Mouse (Mus musculus) spleen, adult 2 months (tissue): Measurements from ENCODE around the gene Btla. TPM values are rescaled to one million over a fixed set of nuclear protein-coding genes. Genes with fewer than 3 reads are reported as not detected.

Experiments used
- DNase-seq, 2 experiments: peaks; one replicate each; pipeline versions ENCODE4 v3.0.0 to v3.0.0-alpha.2; 2012 to 2021; ENCODE audit warnings: low spot score in 2 of 2, low read depth in 1 of 2
- H3K27ac ChIP-seq: fragments of 200-500 bp; 2 replicates; pipeline ENCODE4 v1.5.1; 2012; ENCODE audit warnings: low read length, inconsistent platforms; ENCODE audit not compliant: insufficient read depth
- H3K27me3 ChIP-seq: fragments of 200-500 bp; 2 replicates; pipeline ENCODE4 v1.6.1; 2012; ENCODE audit warnings: mild to moderate bottlenecking, moderate library complexity, low read length, inconsistent platforms; ENCODE audit not compliant: control insufficient read depth, insufficient read depth
- H3K36me3 ChIP-seq: fragments of 200-500 bp; 2 replicates; pipeline ENCODE4 v1.6.1; 2012; ENCODE audit warnings: mild to moderate bottlenecking, low read length, inconsistent platforms; ENCODE audit not compliant: control insufficient read depth, insufficient read depth
- H3K4me1 ChIP-seq: fragments of 200-500 bp; 2 replicates; pipeline ENCODE4 v1.6.1; 2011; ENCODE audit warnings: inconsistent platforms; ENCODE audit not compliant: control insufficient read depth, insufficient read depth, insufficient read length
- H3K4me3 ChIP-seq: fragments of 200-500 bp; 2 replicates; pipeline ENCODE4 v1.5.1; 2011; ENCODE audit warnings: mild to moderate bottlenecking, inconsistent platforms; ENCODE audit not compliant: insufficient read depth, insufficient read length; ENCODE audit errors: extremely low read depth
- CTCF ChIP-seq: fragments of 200-500 bp; IDR thresholded peaks from 2 replicates; pipeline ENCODE4 v1.5.1; 2011; ENCODE audit warnings: mild to moderate bottlenecking, inconsistent platforms; ENCODE audit not compliant: insufficient read depth, insufficient read length, insufficient replicate concordance; ENCODE audit errors: extremely low read depth
- POLR2A ChIP-seq: fragments of 200-500 bp; IDR thresholded peaks from 2 replicates; pipeline ENCODE4 v1.6.1; 2011; ENCODE audit warnings: low read depth, low read length, inconsistent platforms
- WGBS: fragments of 180-500 bp; shearing (Covaris S2); methylation state at CpG from one replicate; pipeline ENCODE4 v1.1.7; 2018; 5-methylcytosine and 5-hydroxymethylcytosine counted together
- polyA plus RNA-seq: library from polyadenylated mRNA; depleted of rRNA; stranded (reverse); fragments of >200 nt; gene quantifications from 2 replicates; pipeline ENCODE4 v1.2.3, GENCODE M21; 2012

Btla gene
- polyA plus RNA-seq, 1 experiment = 26.3 TPM

DNA sequence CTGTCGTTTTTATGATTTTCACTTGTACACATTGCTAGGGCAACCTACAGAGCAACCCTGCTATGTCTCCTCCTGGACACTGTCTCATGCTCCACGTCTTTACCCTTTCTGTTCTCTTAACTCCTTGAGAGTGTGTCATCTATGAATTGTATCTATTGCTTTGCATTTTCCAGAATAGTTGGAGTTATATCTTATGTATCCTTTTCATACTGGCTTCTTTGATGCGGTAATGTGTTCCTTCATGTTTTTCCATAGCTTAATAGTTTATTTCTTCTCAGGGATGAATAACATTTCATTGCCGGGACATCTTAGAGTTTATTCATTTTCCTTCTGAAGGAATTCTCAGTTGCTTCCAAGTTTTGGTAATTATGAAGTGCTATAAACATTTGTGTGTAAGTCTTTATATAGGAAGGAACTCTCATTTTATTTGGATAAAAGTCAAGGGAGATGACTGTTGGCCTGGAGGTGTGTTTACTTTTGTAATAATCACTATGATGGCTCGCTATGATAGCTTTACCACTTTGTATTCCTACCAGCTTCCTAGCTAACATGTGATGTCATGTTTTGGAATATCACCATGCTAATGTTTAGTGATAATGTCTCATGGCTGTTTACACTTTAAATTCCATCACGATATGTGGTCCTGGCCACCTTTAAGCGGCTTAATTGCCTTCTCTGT lies 31.2 kb downstream of the Btla start:
- Histone ChIP-seq H3K36me3 (peaks cover 11% of the 10 kb centered on the region), H3K27me3 (no peaks in the 10 kb centered on the region), H3K4me3 (no peak overlapping the region), H3K4me1 (peaks cover 27% of the 10 kb centered on the region), H3K27ac (peak overlapping the region; percentile 22; the same call in 1 of the 2 replicates)
- DNase-seq = no peak
- WGBS = 91% methylated on average over 7 of the region's 7 CpGs
- TF ChIP-seq CTCF (no peak), POLR2A (no peak)

GRCm38 (mm10) chr16:45256895-45257294 lies 32.8 kb downstream of the Btla start:
- H3K4me1 ChIP-seq = peaks cover 17% of the 10 kb centered on the region
- DNase-seq = no peak
- WGBS = 41% methylated on average over 2 of the region's 2 CpGs
- no peaks in the 10 kb centered on the region for H3K27me3 ChIP-seq
- TF ChIP-seq POLR2A = no peak
- TF ChIP-seq CTCF = no peak
- no peak overlapping the region; the same call in 1 of the 2 replicates for H3K4me3 ChIP-seq
- peaks cover 2% of the 10 kb centered on the region; the same call in 1 of the 2 replicates for H3K36me3 ChIP-seq
- H3K27ac ChIP-seq = peak overlapping the region; percentile 91

DNA sequence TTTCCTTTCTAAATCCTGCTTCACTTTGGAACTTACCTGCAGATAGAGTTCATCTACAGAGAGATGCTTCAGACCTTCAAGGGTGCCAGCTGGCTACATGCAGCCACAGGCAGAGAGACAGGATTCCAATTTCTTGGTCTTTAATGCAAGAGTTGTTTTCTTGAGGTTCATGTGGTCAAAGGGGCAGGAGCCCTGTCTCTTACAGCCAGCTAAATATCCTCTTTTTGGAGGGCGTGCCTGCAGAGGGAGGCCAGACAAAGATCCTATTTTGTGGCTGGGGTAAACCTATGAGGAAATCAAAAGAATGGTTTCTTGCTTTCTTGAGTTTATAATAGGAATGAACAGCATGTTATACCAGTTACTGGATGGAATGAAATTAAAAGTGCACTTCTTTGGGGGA lies 33.5 kb downstream of the Btla start:
- Histone ChIP-seq H3K4me1 (peaks cover 14% of the 10 kb centered on the region), H3K36me3 (no peaks in the 10 kb centered on the region; the same call in 1 of the 2 replicates), H3K4me3 (no peak overlapping the region; the same call in 1 of the 2 replicates), H3K27me3 (no peaks in the 10 kb centered on the region), H3K27ac (peak overlapping the region; percentile 91)
- TF ChIP-seq POLR2A = no peak
- WGBS = 27% methylated on average over 1 of the region's 1 CpGs
- no peak for DNase-seq

GRCm38 (mm10) chr16:45259663-45260062 lies 35.5 kb downstream of the Btla start:
- no peaks in the 10 kb centered on the region for H3K27me3 ChIP-seq

GRCm38 (mm10) chr16:45261321-45261720 lies 37.2 kb downstream of the Btla start:
- TF ChIP-seq POLR2A (no peak), CTCF (no peak)
- no peak for DNase-seq

More at GRCm38 (mm10) chr16:45259663-45260062, 35.5 kb downstream of the Btla start:
- no peak for TF ChIP-seq POLR2A
- TF ChIP-seq CTCF = peak; percentile 15; the same call in 1 of the 2 replicates
- peak; percentile 37 to 66 for DNase-seq
- H3K36me3 ChIP-seq = no peaks in the 10 kb centered on the region; the same call in 1 of the 2 replicates
- H3K27ac ChIP-seq = no peak overlapping the region
- no peak overlapping the region for H3K4me3 ChIP-seq
- peaks cover 9% of the 10 kb centered on the region for H3K4me1 ChIP-seq
- 91% methylated on average over 2 of the region's 2 CpGs for WGBS

DNA sequence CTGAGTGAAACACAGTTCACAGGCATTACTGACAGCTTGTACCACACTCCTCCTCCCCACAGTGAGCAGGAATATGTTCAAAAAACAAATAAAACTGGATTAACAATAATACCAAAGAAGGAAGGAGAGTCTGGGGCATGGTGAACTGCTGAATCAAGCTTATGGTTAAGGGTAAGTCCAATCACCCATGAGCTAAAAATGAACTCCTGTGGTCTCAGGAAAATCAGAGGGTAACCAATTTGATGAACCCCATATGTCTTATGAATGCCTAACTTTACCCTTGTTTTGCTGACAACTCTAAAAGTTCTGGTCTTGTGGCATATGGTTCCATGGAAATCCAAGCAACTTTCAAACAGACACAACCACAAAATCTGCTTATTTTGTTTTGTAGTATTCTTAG lies 37.9 kb downstream of the Btla start:
- TF ChIP-seq POLR2A = no peak
- no peak for TF ChIP-seq CTCF
- H3K4me3 ChIP-seq = no peak overlapping the region
- no peak for DNase-seq
- peaks cover 9% of the 10 kb centered on the region; the same call in 1 of the 2 replicates for H3K4me1 ChIP-seq
- no peak overlapping the region for H3K27ac ChIP-seq
- no peaks in the 10 kb centered on the region; the same call in 1 of the 2 replicates for H3K36me3 ChIP-seq
- H3K27me3 ChIP-seq = no peaks in the 10 kb centered on the region

More at GRCm38 (mm10) chr16:45261321-45261720, 37.2 kb downstream of the Btla start:
- Histone ChIP-seq H3K4me1 (peaks cover 9% of the 10 kb centered on the region), H3K4me3 (no peak overlapping the region), H3K36me3 (no peaks in the 10 kb centered on the region; the same call in 1 of the 2 replicates), H3K27ac (peak overlapping the region; percentile 21; the same call in 1 of the 2 replicates), H3K27me3 (no peaks in the 10 kb centered on the region)
- 61% methylated on average over 2 of the region's 2 CpGs for WGBS

DNA sequence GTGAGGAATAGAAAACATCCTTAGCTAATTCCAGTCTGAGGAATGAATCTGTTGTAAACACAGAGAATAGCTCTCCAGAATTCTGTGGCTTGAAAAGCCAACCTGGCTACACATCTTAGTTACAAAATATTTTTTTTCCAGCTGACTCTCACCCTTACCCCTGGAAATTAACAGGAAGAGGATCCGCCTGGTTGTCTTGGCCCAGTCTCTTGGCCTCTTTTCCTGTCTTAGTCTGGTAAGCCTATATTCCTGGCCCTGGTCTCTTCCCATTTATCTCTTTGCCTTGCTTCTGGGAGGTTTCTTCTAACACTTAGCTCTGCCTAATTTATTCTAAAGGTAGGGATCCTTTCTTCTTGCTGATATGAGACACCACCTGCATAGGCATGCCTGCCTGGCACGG lies 45.8 kb downstream of the Btla start:
- no peak for DNase-seq
- no peaks in the 10 kb centered on the region for H3K4me1 ChIP-seq
- no peaks in the 10 kb centered on the region for H3K27me3 ChIP-seq
- no peak overlapping the region for H3K27ac ChIP-seq
- WGBS = 87% methylated on average over 2 of the region's 2 CpGs
- TF ChIP-seq CTCF (no peak), POLR2A (no peak)
- no peak overlapping the region for H3K4me3 ChIP-seq
- no peaks in the 10 kb centered on the region for H3K36me3 ChIP-seq
